Mouse (Mus musculus): ENCODE results near the gene Il17ra. TPM values are rescaled to one million over a fixed set of nuclear protein-coding genes. Genes with fewer than 3 reads are reported as not detected.

The Il17ra gene
- total RNA-seq, 2 experiments from 2014 or later = 3.3 to 4.1 TPM

GRCm38 (mm10) chr6:120505531-120505930, 42.5 kb downstream of the Il17ra start:
- intact Hi-C loops (cut with DNase I) = no loop called here

GRCm38 (mm10) chr6:120508645-120509044, 45.6 kb downstream of the Il17ra start:
- intact Hi-C loops (cut with DNase I) = no loop called here
- no peak for DNase-seq

More at GRCm38 (mm10) chr6:120505531-120505930, 42.5 kb downstream of the Il17ra start:
- DNase-seq = peak; percentile 47

GRCm38 (mm10) chr6:120509975-120510374, 46.9 kb downstream of the Il17ra start:
- no peak for DNase-seq
- intact Hi-C loops (cut with DNase I) = no loop called here

GRCm38 (mm10) chr6:120510425-120510824, 47.4 kb downstream of the Il17ra start:
- intact Hi-C loops (cut with DNase I) = no loop called here
- DNase-seq = no peak

GRCm38 (mm10) chr6:120511212-120511611, 48.2 kb downstream of the Il17ra start:
- DNase-seq = no peak

GRCm38 (mm10) chr6:120516422-120516821, 53.4 kb downstream of the Il17ra start:
- intact Hi-C loops (cut with DNase I) = no loop called here
- DNase-seq = no peak

More at GRCm38 (mm10) chr6:120511212-120511611, 48.2 kb downstream of the Il17ra start:
- intact Hi-C loops (cut with DNase I) = no loop called here

GRCm38 (mm10) chr6:120516879-120517278, 53.8 kb downstream of the Il17ra start:
- no peak for DNase-seq
- intact Hi-C loops (cut with DNase I) = no loop called here

GRCm38 (mm10) chr6:120517311-120517710, 54.3 kb downstream of the Il17ra start:
- DNase-seq = no peak
- intact Hi-C loops (cut with DNase I) = no loop called here

- no peak for DNase-seq
- intact Hi-C loops (cut with DNase I) = no loop called here
These were observed 56.6 kb downstream of the Il17ra start for GRCm38 (mm10) chr6:120519647-120520046.

GRCm38 (mm10) chr6:120524796-120525195, 61.7 kb downstream of the Il17ra start:
- intact Hi-C loops (cut with DNase I) = no loop called here
- DNase-seq = no peak

- DNase-seq = no peak
- intact Hi-C loops (cut with DNase I) = no loop called here
These were observed 66.1 kb downstream of the Il17ra start for GRCm38 (mm10) chr6:120529123-120529522.

GRCm38 (mm10) chr6:120531020-120531965, 68.2 kb downstream of the Il17ra start, which contains the start of gene Hdhd5:
Hdhd5 (minus strand) TSS chr6:120531319.
- peak; percentile 97 for DNase-seq
- intact Hi-C loops (cut with DNase I) = no loop called here

GRCm38 (mm10) chr6:120532594-120532993, 69.5 kb downstream of the Il17ra start:
- intact Hi-C loops (cut with DNase I) = no loop called here
- DNase-seq = no peak

GRCm38 (mm10) chr6:120536337-120536736, 73.3 kb downstream of the Il17ra start:
- no peak for DNase-seq
- intact Hi-C loops (cut with DNase I) = no loop called here

Other genes starting within 250 kb of the Il17ra start
- gene D330020A13Rik, start 168.9 kb upstream of the Il17ra start, total RNA-seq (2021) = not detected
- gene B4galnt3, start 168.7 kb upstream of the Il17ra start, total RNA-seq (2021) = under 1 TPM; 0.46 to 0.60 TPM
- 10 to 100 TPM; 34.7 to 37.0 TPM for gene Kdm5a, start 99.1 kb upstream of the Il17ra start, total RNA-seq (2021)
- 1 to 10 TPM; 6.1 to 6.3 TPM for gene Ccdc77, start 98.9 kb upstream of the Il17ra start, total RNA-seq (2021)
- gene Tmem121b, start 30.6 kb downstream of the Il17ra start, total RNA-seq (2021) = 10 to 100 TPM; 28.9 to 29.6 TPM
- 10 to 100 TPM; 27.1 to 31.6 TPM for gene Hdhd5, start 68.1 kb downstream of the Il17ra start, total RNA-seq (2021)
- gene Cecr2, start 203.1 kb downstream of the Il17ra start, total RNA-seq (2021) = 1 to 10 TPM; 3.1 to 3.2 TPM

Data from left cerebral cortex, postnatal 4 days (tissue).